Mouse (Mus musculus) embryo, embryonic 9.5 days (tissue): Measurements from ENCODE around the gene Pde1a.
A peak's percentile ranks its signal among the peaks of the same experiment; 100 is the strongest.

Source experiments
- DNase-seq: peaks from one replicate; pipeline ENCODE4 v3.0.0-alpha.2; 2017; ENCODE audit errors: extremely low spot score

The Pde1a gene

GRCm38 (mm10) chr2:79819543-79819942 lies 309.7 kb downstream of the Pde1a start:
- no peak for DNase-seq

- DNase-seq: no peak
Observed at GRCm38 (mm10) chr2:79815708-79816484, 313.4 kb downstream of the Pde1a start.

GRCm38 (mm10) chr2:79798627-79799026 lies 330.6 kb downstream of the Pde1a start:
- DNase-seq: peak; percentile 75

- DNase-seq: no peak
Observed at GRCm38 (mm10) chr2:79797444-79797843, 331.8 kb downstream of the Pde1a start.

- no peak for DNase-seq
Observed at GRCm38 (mm10) chr2:79793186-79793585, 336.1 kb downstream of the Pde1a start.

GRCm38 (mm10) chr2:79786467-79786866 lies 342.8 kb downstream of the Pde1a start:
- DNase-seq: no peak

GRCm38 (mm10) chr2:79785541-79786134 lies 343.6 kb downstream of the Pde1a start:
- no peak for DNase-seq
